Mouse (Mus musculus) left cerebral cortex, adult 9 months (tissue): ENCODE measurements around the gene Pdhx.

Experiments used
- DNase-seq, 2 experiments: peaks; one replicate each; pipeline ENCODE4 v3.0.0; 2022; ENCODE audit warnings: low spot score in 2 of 2

The Pdhx gene

DNA sequence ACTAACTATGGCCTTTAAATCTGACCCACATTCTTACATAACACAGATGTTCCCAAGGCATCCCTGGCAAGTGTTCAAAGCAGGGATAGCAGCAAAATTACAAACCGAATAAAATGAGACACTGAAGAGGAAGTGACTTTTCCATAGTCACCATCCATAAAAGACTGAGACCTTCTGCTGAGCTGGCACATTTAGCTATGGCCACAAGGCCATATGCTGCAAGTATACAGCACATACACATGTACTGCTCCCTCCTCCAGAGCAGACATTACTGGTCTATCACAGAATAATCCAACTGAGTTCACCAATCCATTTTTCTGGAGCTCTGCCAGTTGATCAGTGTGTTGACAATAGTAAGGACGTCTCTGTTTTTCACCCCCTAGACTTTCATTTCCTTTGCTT, 83.0 kb downstream of the Pdhx start:
- DNase-seq, result peak; percentile 13 to 49

DNA sequence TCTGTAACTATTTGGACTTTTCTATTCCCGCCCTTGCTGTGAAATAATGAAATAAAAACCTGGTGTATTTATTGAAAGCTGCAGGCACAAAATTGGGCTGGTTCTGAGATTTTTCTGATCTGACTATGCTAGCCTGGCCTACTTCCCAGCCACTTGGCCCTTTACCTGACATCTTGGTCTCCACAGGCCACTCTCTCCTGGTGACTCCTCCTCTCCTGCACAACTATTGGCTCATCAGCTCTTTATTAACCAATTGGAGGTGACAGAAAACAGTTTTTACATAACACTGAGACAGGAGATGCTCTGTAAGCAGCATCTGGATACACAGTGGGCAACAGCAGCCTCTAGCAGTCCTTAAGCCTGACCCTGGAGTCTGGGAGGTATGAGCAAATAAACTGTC, 83.9 kb downstream of the Pdhx start:
- DNase-seq, result no peak

DNA sequence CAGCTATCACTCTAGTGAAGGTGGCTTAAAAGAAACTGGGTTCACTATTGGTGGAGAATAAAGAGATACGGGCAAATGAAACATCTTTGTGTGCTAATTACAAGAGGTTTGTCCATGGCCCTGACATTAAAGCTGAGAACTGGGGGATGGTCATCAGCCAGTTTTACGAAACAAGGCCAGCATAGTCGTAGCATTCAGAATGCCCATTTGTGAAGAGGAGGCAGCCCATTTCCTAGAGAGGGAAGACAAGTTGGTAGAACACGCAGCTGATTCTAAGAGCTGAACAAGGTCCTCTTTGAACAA, 85.7 kb downstream of the Pdhx start:
- DNase-seq, result no peak

GRCm38 (mm10) chr2:102986964-102987707, 86.2 kb downstream of the Pdhx start:
- DNase-seq, result no peak

DNA sequence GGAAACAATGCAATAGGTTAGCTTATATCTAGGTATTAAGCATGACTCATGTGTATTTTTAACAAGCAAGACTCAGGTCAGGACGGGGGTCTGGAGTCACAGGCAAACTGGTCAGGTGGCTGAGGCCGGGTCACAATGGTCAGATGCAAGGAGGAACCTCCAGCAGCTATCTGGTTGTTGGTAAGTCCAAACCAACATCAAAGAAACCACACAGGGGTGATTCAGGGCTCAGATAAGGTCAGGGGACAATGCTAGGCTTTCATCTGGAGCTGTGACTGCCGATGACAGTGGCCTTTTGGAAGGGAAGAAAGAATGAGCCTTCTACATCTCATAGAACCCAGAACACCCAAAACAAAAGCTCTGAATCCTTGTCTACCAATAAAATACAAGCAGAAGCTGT, 86.9 kb downstream of the Pdhx start:
- DNase-seq, result no peak

- DNase-seq, result no peak
Observed at GRCm38 (mm10) chr2:102982822-102983221, 90.5 kb downstream of the Pdhx start.

- DNase-seq, result no peak
Observed at GRCm38 (mm10) chr2:102981446-102982314, 91.6 kb downstream of the Pdhx start.

- no peak for DNase-seq
Observed at GRCm38 (mm10) chr2:102980870-102981269, 92.4 kb downstream of the Pdhx start.

DNA sequence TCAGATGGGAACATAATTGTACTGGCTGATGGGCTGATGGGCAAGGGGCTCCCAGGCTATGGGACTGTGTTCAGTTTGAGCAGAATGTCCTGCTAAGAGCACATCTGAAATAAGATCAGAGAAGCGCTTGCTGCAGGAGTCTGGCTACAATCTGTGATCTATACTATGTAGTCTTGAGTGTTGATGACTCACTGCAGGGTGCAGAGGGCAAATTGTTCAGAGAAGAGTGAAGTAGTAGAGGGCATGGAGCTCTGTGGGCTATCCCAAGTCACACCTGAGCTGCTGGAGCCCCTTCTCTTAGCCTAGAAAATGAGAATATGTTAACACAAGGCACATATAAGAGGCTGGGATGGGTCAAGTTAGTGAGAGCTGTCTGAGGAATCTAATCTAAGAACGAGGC, 93.8 kb downstream of the Pdhx start:
- no peak for DNase-seq

DNA sequence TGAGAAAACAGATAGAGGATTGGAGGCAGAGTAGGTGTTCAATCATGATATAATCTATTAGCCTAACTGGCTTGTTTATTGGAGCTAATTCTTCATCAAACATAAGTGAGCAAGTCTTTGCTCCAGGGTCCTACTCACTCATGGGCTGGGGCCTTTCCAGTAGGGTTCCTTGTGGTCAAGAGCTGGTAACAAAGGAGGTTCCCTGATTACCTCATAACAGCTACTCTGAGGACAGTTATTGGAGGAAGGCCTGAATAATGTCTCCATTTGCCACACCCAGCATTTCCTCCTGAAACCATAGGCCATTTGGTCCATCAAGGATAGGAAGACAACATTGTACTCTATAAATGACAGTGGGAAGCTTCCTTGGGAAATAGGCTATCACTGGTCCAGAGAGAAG, 94.2 kb downstream of the Pdhx start:
- no peak for DNase-seq

DNA sequence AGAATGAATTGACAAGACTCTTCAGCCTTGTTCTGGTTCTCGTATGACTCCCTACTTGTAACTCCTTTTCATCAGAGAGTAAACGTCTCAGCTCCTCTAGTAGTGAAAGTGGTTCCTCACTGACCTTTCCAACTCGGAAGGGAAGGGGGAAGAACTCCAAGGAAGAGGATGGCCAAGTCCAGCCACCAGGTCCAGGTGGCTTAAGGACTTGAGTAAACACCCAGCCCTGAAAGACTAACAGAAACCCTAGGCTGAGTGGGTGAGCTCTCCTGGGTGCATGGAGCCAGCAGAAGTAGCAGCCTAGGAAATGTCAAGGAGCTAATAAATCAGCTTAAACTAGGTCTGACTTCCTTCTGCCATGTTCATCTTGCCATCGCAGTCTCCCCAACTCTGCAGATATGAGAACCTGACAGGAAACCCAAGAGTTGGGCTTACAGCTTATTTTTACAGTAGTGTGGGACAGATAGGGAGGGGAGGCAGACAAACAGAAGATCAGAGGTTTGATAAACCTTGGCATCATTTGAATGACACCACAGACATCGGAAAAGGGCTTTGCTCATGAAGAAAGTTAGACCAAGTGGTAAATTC, 97.9 kb downstream of the Pdhx start:
- DNase-seq, result no peak

DNA sequence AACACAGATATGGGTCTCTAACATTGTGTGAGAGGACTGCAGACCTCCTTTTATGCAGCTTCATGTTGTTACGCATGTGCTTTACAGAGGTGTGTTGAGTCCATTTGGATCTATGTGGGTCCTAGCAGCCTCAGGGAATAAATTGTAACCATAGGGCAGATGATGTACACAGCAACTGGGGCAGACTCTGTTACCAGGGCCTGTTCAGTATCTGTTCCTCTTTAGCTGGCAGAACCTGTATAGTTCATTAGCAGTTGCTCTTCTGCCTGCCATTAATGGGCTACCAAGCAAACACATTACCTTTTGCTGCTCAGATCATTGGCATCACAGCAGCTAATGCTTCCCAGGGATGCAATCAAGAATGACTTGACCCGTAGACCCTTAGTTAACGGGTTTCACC, 100.2 kb downstream of the Pdhx start:
- DNase-seq, result no peak

DNA sequence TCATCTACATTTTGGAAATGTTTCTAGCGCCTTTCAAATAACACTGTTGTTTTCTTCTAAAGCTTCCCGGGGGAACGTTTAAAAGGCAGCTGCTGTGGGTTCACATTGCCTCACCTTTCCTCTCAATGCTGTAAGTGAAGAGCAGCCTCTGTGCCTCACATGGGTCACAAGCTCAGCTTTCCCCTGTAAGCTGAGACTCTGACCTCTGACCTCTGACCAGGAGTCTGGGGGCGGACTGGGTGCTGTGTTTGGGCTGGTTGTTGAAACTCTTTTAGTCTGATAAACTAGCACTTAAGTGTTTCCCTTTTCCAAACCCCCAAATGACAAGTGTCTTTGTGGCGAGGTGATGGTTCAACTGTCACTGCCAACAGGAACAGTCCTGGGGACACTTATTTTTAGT, 100.7 kb downstream of the Pdhx start:
- DNase-seq, result no peak

GRCm38 (mm10) chr2:102971951-102972350, 101.4 kb downstream of the Pdhx start:
- DNase-seq, result no peak
